Comparison of ENCODE assay signal across 15 mouse cellular contexts in genomic region chr11:116099462-116099861, GRCm38 (mm10). TPM values are rescaled to one million over a fixed set of nuclear protein-coding genes. Genes with fewer than 3 reads are reported as not detected.
DNase-seq lines count a peak whose midpoint lies in the region; ATAC-seq and TF ChIP-seq lines count a peak whose summit lies in the region.
"Had no signal": no experiment of that assay in that cellular context is flagged by ENCODE, and none has a peak within 500 bp of the region (broad histone marks: within the 10 kb centered on the region; RNA-seq: fewer than 3 reads in every experiment).

No protein-coding gene starts in this region.

- no peak for DNase-seq in heart, postnatal 36 days
- no peak for DNase-seq in heart, postnatal 0 days (ENCODE audit: low spot score)
- no peak for DNase-seq in adrenal gland, adult 8-10 months
- DNase-seq: adrenal gland, postnatal 10 days; cerebellum, postnatal 25 days; lung, adult 2 months; thymus, postnatal 4 days had no signal

- H3K9me3 ChIP-seq in heart, embryonic 15.5 days (replicated peaks) = no peaks in the 10 kb centered on the region
- no peaks in the 10 kb centered on the region for H3K9me3 ChIP-seq in liver, embryonic 15.5 days (replicated peaks)
- H3K9me3 ChIP-seq in liver, embryonic 12.5 days (replicated peaks) = 0 out of 2 replicates have a peak, but pooled peaks cover 5% of the 10 kb centered on the region
- no peaks in the 10 kb centered on the region for H3K9me3 ChIP-seq in heart, postnatal 0 days (replicated peaks; ENCODE audit: control insufficient read depth, low read length)
- no peaks in the 10 kb centered on the region for H3K9me3 ChIP-seq in stomach, embryonic 15.5 days

- no peak for ATAC-seq in heart, embryonic 15.5 days (replicated peaks; ENCODE audit: insufficient number of reproducible peaks, insufficient read depth, low FRiP score, low read depth)
- ATAC-seq in liver, embryonic 15.5 days (ENCODE audit: insufficient read depth) = no peak
- no peak for ATAC-seq in liver, embryonic 12.5 days
- no peak for ATAC-seq in heart, postnatal 0 days (ENCODE audit: insufficient read depth, low read depth)
- ATAC-seq in stomach, embryonic 15.5 days (ENCODE audit: insufficient read depth, low FRiP score, low read depth) = no peak
- ATAC-seq: forebrain, embryonic 14.5 days; hindbrain, embryonic 16.5 days had no signal

- TF ChIP-seq CTCF in heart, postnatal 0 days (IDR thresholded peaks at IDR 0.05; ENCODE audit: low read depth) = no peak

- H3K9ac ChIP-seq in heart, embryonic 15.5 days = no peak overlapping the region
- H3K9ac ChIP-seq in liver, embryonic 15.5 days = no peak overlapping the region
- H3K9ac ChIP-seq in liver, embryonic 12.5 days = no peak overlapping the region
- no peak overlapping the region for H3K9ac ChIP-seq in heart, postnatal 0 days (replicated peaks; ENCODE audit: low read depth, low read length)
- H3K9ac ChIP-seq in stomach, embryonic 15.5 days = no peak overlapping the region
- H3K9ac ChIP-seq: embryonic facial prominence, embryonic 12.5 days had no signal

- peak overlapping the region; percentile 96 for H3K27ac ChIP-seq in heart, embryonic 15.5 days
- peak overlapping the region; percentile 35; the same call in 1 of the 2 replicates for H3K27ac ChIP-seq in liver, embryonic 15.5 days (replicated peaks)
- no peak overlapping the region for H3K27ac ChIP-seq in liver, embryonic 12.5 days
- H3K27ac ChIP-seq in heart, postnatal 0 days (ENCODE audit: low read depth) = peak overlapping the region; percentile 82
- peak overlapping the region; percentile 72; the same call in 1 of the 2 replicates for H3K27ac ChIP-seq in stomach, embryonic 15.5 days
- H3K27ac ChIP-seq: embryonic facial prominence, embryonic 12.5 days had no signal

- no peak overlapping the region for H3K4me3 ChIP-seq in heart, embryonic 15.5 days
- no peak overlapping the region for H3K4me3 ChIP-seq in liver, embryonic 15.5 days (replicated peaks)
- no peak overlapping the region for H3K4me3 ChIP-seq in liver, embryonic 12.5 days
- H3K4me3 ChIP-seq in heart, postnatal 0 days (ENCODE audit: low read depth, low read length) = no peak overlapping the region
- no peak overlapping the region for H3K4me3 ChIP-seq in stomach, embryonic 15.5 days (replicated peaks)
- H3K4me3 ChIP-seq: embryonic facial prominence, embryonic 12.5 days; myocyte had no signal

- H3K4me2 ChIP-seq in heart, embryonic 15.5 days = no peak overlapping the region
- no peak overlapping the region for H3K4me2 ChIP-seq in liver, embryonic 15.5 days
- no peak overlapping the region for H3K4me2 ChIP-seq in liver, embryonic 12.5 days
- H3K4me2 ChIP-seq in heart, postnatal 0 days (ENCODE audit: low read depth, low read length) = no peak overlapping the region
- no peak overlapping the region for H3K4me2 ChIP-seq in stomach, embryonic 15.5 days
- H3K4me2 ChIP-seq: embryonic facial prominence, embryonic 12.5 days had no signal

- 80% methylated on average over 6 of the region's 6 CpGs for WGBS in heart, embryonic 15.5 days
- 29% methylated on average over 6 of the region's 6 CpGs for WGBS in liver, embryonic 15.5 days (ENCODE audit: insufficient replicate concordance)
- 34% methylated on average over 6 of the region's 6 CpGs for WGBS in liver, embryonic 12.5 days (ENCODE audit: insufficient replicate concordance)
- WGBS in heart, postnatal 0 days = 83% methylated on average over 6 of the region's 6 CpGs
- 79% methylated on average over 6 of the region's 6 CpGs for WGBS in stomach, embryonic 15.5 days

- no peak for TF ChIP-seq EP300 in heart, postnatal 0 days (IDR thresholded peaks at IDR 0.05; ENCODE audit: low read depth)

- H3K4me1 ChIP-seq in heart, embryonic 15.5 days (replicated peaks) = peaks cover 56% of the 10 kb centered on the region
- peaks cover 55% of the 10 kb centered on the region for H3K4me1 ChIP-seq in liver, embryonic 15.5 days (replicated peaks)
- peaks cover 73% of the 10 kb centered on the region for H3K4me1 ChIP-seq in liver, embryonic 12.5 days
- peaks cover 49% of the 10 kb centered on the region for H3K4me1 ChIP-seq in heart, postnatal 0 days (ENCODE audit: control insufficient read depth, insufficient read depth)
- H3K4me1 ChIP-seq in stomach, embryonic 15.5 days = peaks cover 56% of the 10 kb centered on the region

- intact Hi-C loops in heart, postnatal 36 days (cut with DNase I) = no loop called here

- no peaks in the 10 kb centered on the region for H3K27me3 ChIP-seq in heart, embryonic 15.5 days
- H3K27me3 ChIP-seq in liver, embryonic 15.5 days = no peaks in the 10 kb centered on the region; the same call in 1 of the 2 replicates
- H3K27me3 ChIP-seq in liver, embryonic 12.5 days (replicated peaks) = no peaks in the 10 kb centered on the region
- H3K27me3 ChIP-seq in heart, postnatal 0 days (ENCODE audit: control insufficient read depth, insufficient read depth, low read length) = no peaks in the 10 kb centered on the region
- H3K27me3 ChIP-seq in stomach, embryonic 15.5 days (replicated peaks) = no peaks in the 10 kb centered on the region
- H3K27me3 ChIP-seq: embryonic facial prominence, embryonic 12.5 days had no signal

- H3K36me3 ChIP-seq in heart, embryonic 15.5 days = no peaks in the 10 kb centered on the region
- no peaks in the 10 kb centered on the region for H3K36me3 ChIP-seq in liver, embryonic 15.5 days (replicated peaks)
- no peaks in the 10 kb centered on the region for H3K36me3 ChIP-seq in liver, embryonic 12.5 days
- H3K36me3 ChIP-seq in heart, postnatal 0 days (replicated peaks; ENCODE audit: control insufficient read depth, insufficient read depth, low read length) = no peaks in the 10 kb centered on the region
- no peaks in the 10 kb centered on the region for H3K36me3 ChIP-seq in stomach, embryonic 15.5 days
- H3K36me3 ChIP-seq: embryonic facial prominence, embryonic 12.5 days had no signal

RNA-seq across cellular contexts. Expression of gene Wbp2, which starts 12.7 kb away (rescaled TPM):
- 121 and 139 TPM in 2 replicates for polyA plus RNA-seq in heart, embryonic 15.5 days (2015; fragmentation: Nextera tagmentation; extraction: Ambion mirVana)
- total RNA-seq in heart, postnatal 36 days (2021) = 100 to 1,000 TPM in 1 of 2 experiments, 10 to 100 TPM in 1; 97.0 to 106 TPM
- 83.9 and 93.0 TPM in 2 replicates for polyA plus RNA-seq in liver, embryonic 15.5 days (2015; fragmentation: Nextera tagmentation; extraction: Ambion mirVana)
- polyA plus RNA-seq in liver, embryonic 12.5 days (2016; fragmentation: Nextera tagmentation; extraction: Ambion mirVana) = 76.4 and 77.8 TPM in 2 replicates
- total RNA-seq in heart, postnatal 0 days (2014; rRNA removed; ENCODE audit: low replicate concordance) = 113 and 120 TPM in 2 replicates
- polyA plus RNA-seq in heart, postnatal 0 days (2015; fragmentation: Nextera tagmentation; extraction: Ambion mirVana) = 106 and 117 TPM in 2 replicates
- polyA plus RNA-seq in stomach, embryonic 15.5 days (2015; fragmentation: Nextera tagmentation; extraction: Ambion mirVana) = 70.4 and 77.6 TPM in 2 replicates
- 100 to 1,000 TPM; 194 to 199 (median 196) TPM for total RNA-seq in adrenal gland, adult 8-10 months (2022)

RNA-seq across cellular contexts. Expression of gene Unc13d, which starts 21.7 kb away (rescaled TPM):
- polyA plus RNA-seq in heart, embryonic 15.5 days (2015; fragmentation: Nextera tagmentation; extraction: Ambion mirVana) = 1.0 and 3.9 TPM in 2 replicates
- total RNA-seq in heart, postnatal 36 days (2021) = under 1 TPM; 0.41 to 0.42 TPM
- polyA plus RNA-seq in liver, embryonic 15.5 days (2015; fragmentation: Nextera tagmentation; extraction: Ambion mirVana) = 21.4 and 23.3 TPM in 2 replicates
- polyA plus RNA-seq in liver, embryonic 12.5 days (2016; fragmentation: Nextera tagmentation; extraction: Ambion mirVana) = 48.9 and 50.1 TPM in 2 replicates
- total RNA-seq in heart, postnatal 0 days (2014; rRNA removed; ENCODE audit: low replicate concordance) = 0.27 and 2.7 TPM in 2 replicates
- 0.42 and 0.47 TPM in 2 replicates for polyA plus RNA-seq in heart, postnatal 0 days (2015; fragmentation: Nextera tagmentation; extraction: Ambion mirVana)
- 6.5 and 8.0 TPM in 2 replicates for polyA plus RNA-seq in stomach, embryonic 15.5 days (2015; fragmentation: Nextera tagmentation; extraction: Ambion mirVana)
- 1 to 10 TPM in 3 of 4 experiments, under 1 TPM in 1; 0.75 to 1.6 (median 1.4) TPM for total RNA-seq in adrenal gland, adult 8-10 months (2022)

RNA-seq across cellular contexts. Expression of gene Trim47, which starts 27.5 kb away (rescaled TPM):
- polyA plus RNA-seq in heart, embryonic 15.5 days (2015; fragmentation: Nextera tagmentation; extraction: Ambion mirVana) = 79.1 and 91.1 TPM in 2 replicates
- total RNA-seq in heart, postnatal 36 days (2021) = 10 to 100 TPM; 25.2 to 34.2 TPM
- 5.4 and 7.6 TPM in 2 replicates for polyA plus RNA-seq in liver, embryonic 15.5 days (2015; fragmentation: Nextera tagmentation; extraction: Ambion mirVana)
- 6.2 TPM in 2 replicates for polyA plus RNA-seq in liver, embryonic 12.5 days (2016; fragmentation: Nextera tagmentation; extraction: Ambion mirVana)
- 89.0 and 104 TPM in 2 replicates for total RNA-seq in heart, postnatal 0 days (2014; rRNA removed; ENCODE audit: low replicate concordance)
- 42.8 and 43.9 TPM in 2 replicates for polyA plus RNA-seq in heart, postnatal 0 days (2015; fragmentation: Nextera tagmentation; extraction: Ambion mirVana)
- 27.6 and 30.9 TPM in 2 replicates for polyA plus RNA-seq in stomach, embryonic 15.5 days (2015; fragmentation: Nextera tagmentation; extraction: Ambion mirVana)
- total RNA-seq in adrenal gland, adult 8-10 months (2022) = 10 to 100 TPM; 11.1 to 20.4 (median 16.4) TPM

RNA-seq across cellular contexts. Expression of gene Trim65, which starts 31.5 kb away (rescaled TPM):
- polyA plus RNA-seq in heart, embryonic 15.5 days (2015; fragmentation: Nextera tagmentation; extraction: Ambion mirVana) = 5.0 and 5.5 TPM in 2 replicates
- 1 to 10 TPM; 7.4 to 7.6 TPM for total RNA-seq in heart, postnatal 36 days (2021)
- polyA plus RNA-seq in liver, embryonic 15.5 days (2015; fragmentation: Nextera tagmentation; extraction: Ambion mirVana) = 1.2 and 1.5 TPM in 2 replicates
- 1.7 and 2.0 TPM in 2 replicates for polyA plus RNA-seq in liver, embryonic 12.5 days (2016; fragmentation: Nextera tagmentation; extraction: Ambion mirVana)
- 5.9 and 15.0 TPM in 2 replicates for total RNA-seq in heart, postnatal 0 days (2014; rRNA removed; ENCODE audit: low replicate concordance)
- 2.7 TPM in 2 replicates for polyA plus RNA-seq in heart, postnatal 0 days (2015; fragmentation: Nextera tagmentation; extraction: Ambion mirVana)
- 5.7 and 6.5 TPM in 2 replicates for polyA plus RNA-seq in stomach, embryonic 15.5 days (2015; fragmentation: Nextera tagmentation; extraction: Ambion mirVana)
- 10 to 100 TPM in 3 of 4 experiments, 1 to 10 TPM in 1; 9.6 to 13.7 (median 13.1) TPM for total RNA-seq in adrenal gland, adult 8-10 months (2022)

RNA-seq across cellular contexts. Expression of gene Mrpl38, which starts 39.2 kb away (rescaled TPM):
- polyA plus RNA-seq in heart, embryonic 15.5 days (2015; fragmentation: Nextera tagmentation; extraction: Ambion mirVana) = 90.7 and 94.4 TPM in 2 replicates
- total RNA-seq in heart, postnatal 36 days (2021) = 10 to 100 TPM; 62.9 to 63.4 TPM
- 48.8 and 51.1 TPM in 2 replicates for polyA plus RNA-seq in liver, embryonic 15.5 days (2015; fragmentation: Nextera tagmentation; extraction: Ambion mirVana)
- polyA plus RNA-seq in liver, embryonic 12.5 days (2016; fragmentation: Nextera tagmentation; extraction: Ambion mirVana) = 76.7 and 81.5 TPM in 2 replicates
- total RNA-seq in heart, postnatal 0 days (2014; rRNA removed; ENCODE audit: low replicate concordance) = 114 and 153 TPM in 2 replicates
- polyA plus RNA-seq in heart, postnatal 0 days (2015; fragmentation: Nextera tagmentation; extraction: Ambion mirVana) = 79.1 and 80.8 TPM in 2 replicates
- 94.8 and 102 TPM in 2 replicates for polyA plus RNA-seq in stomach, embryonic 15.5 days (2015; fragmentation: Nextera tagmentation; extraction: Ambion mirVana)
- total RNA-seq in adrenal gland, adult 8-10 months (2022) = 100 to 1,000 TPM in 3 of 4 experiments, 10 to 100 TPM in 1; 97.5 to 112 (median 107) TPM
